Mouse (Mus musculus) thymus, adult 2 months (tissue): ENCODE measurements around the gene Agmat.
A peak's percentile ranks its signal among the peaks of the same experiment; 100 is the strongest.

Source experiments
- CTCF ChIP-seq: fragments of 200-500 bp; IDR thresholded peaks from 2 replicates; pipeline ENCODE4 v1.5.1; 2012; ENCODE audit warnings: mild to moderate bottlenecking, control low read depth, low read length, moderate library complexity, borderline replicate concordance; ENCODE audit not compliant: control insufficient read depth, poor library complexity, insufficient read depth; ENCODE audit errors: extremely low read depth
- POLR2A ChIP-seq: fragments of 200-500 bp; IDR thresholded peaks from 2 replicates; pipeline ENCODE4 v1.6.1; 2012; ENCODE audit warnings: mild to moderate bottlenecking, low read length, control low read depth, moderate library complexity; ENCODE audit not compliant: control insufficient read depth, poor library complexity, insufficient read depth; ENCODE audit errors: extremely low read depth

GRCm38 (mm10) chr4:141790524-141790990, 44.1 kb downstream of the Agmat start, which contains the start of gene Dnajc16:
- TF ChIP-seq CTCF (no peak), POLR2A (peak; percentile 70; the same call in 1 of the 2 replicates)
